In genomic region chr3:144932335-144932734, GRCm38 (mm10) we compare ENCODE assay signal across 29 mouse cellular contexts. TPM values are rescaled to one million over a fixed set of nuclear protein-coding genes. Genes with fewer than 3 reads are reported as not detected.
DNase-seq lines count a peak whose midpoint lies in the region; ATAC-seq and TF ChIP-seq lines count a peak whose summit lies in the region.
"Had no signal": no experiment of that assay in that cellular context is flagged by ENCODE, and none has a peak within 500 bp of the region (broad histone marks: within the 10 kb centered on the region; RNA-seq: fewer than 3 reads in every experiment).

TSS of gene Clca4b (minus strand) at chr3:144932529.

- TF ChIP-seq POLR2A in bone marrow macrophage, adult 2 months (IDR thresholded peaks at IDR 0.05; ENCODE audit: borderline replicate concordance, low read depth, low read length), result no peak
- TF ChIP-seq POLR2A in small intestine, adult 2 months (IDR thresholded peaks at IDR 0.05; ENCODE audit: low read depth, low read length), result peak; percentile 75; the same call in 1 of the 2 replicates

- no peak within 1 kb of the TSS for H3K4me3 ChIP-seq in bone marrow macrophage, adult 2 months (ENCODE audit: insufficient read depth, low read length)
- H3K4me3 ChIP-seq in intestine, embryonic 16.5 days (ENCODE audit: low read length), result peak within 1 kb of the TSS; percentile 2; the same call in 1 of the 2 replicates
- H3K4me3 ChIP-seq in small intestine, adult 2 months (ENCODE audit: low read depth, low read length), result peak within 1 kb of the TSS; percentile 35; the same call in 1 of the 2 replicates
- H3K4me3 ChIP-seq: embryonic facial prominence, embryonic 10.5 days; embryonic facial prominence, embryonic 12.5 days; forebrain, embryonic 13.5 days; forebrain, embryonic 15.5 days had no signal

- no peaks in the 10 kb centered on the region for H3K27me3 ChIP-seq in intestine, embryonic 16.5 days (replicated peaks; ENCODE audit: control insufficient read depth, insufficient read depth, low read length)
- H3K27me3 ChIP-seq in small intestine, adult 2 months (ENCODE audit: control insufficient read depth, insufficient read depth, low read length), result no peaks in the 10 kb centered on the region
- H3K27me3 ChIP-seq: embryonic facial prominence, embryonic 12.5 days; forebrain, embryonic 13.5 days; forebrain, embryonic 15.5 days; Patski had no signal

- H3K9ac ChIP-seq in intestine, embryonic 16.5 days (ENCODE audit: low read depth, low read length), result no peak within 1 kb of the TSS
- H3K9ac ChIP-seq: embryonic facial prominence, embryonic 12.5 days; forebrain, embryonic 13.5 days; forebrain, embryonic 15.5 days; forebrain, postnatal 0 days had no signal

- H3K4me2 ChIP-seq in intestine, embryonic 16.5 days (ENCODE audit: low read depth, low read length), result no peak within 1 kb of the TSS
- H3K4me2 ChIP-seq: embryonic facial prominence, embryonic 12.5 days; forebrain, embryonic 13.5 days; forebrain, embryonic 15.5 days had no signal

- peaks cover 18% of the 10 kb centered on the region for H3K4me1 ChIP-seq in bone marrow macrophage, adult 2 months (ENCODE audit: control insufficient read depth, insufficient read depth, low read length)
- no peaks in the 10 kb centered on the region for H3K4me1 ChIP-seq in intestine, embryonic 16.5 days (ENCODE audit: control insufficient read depth, insufficient read depth, low read length)
- peaks cover 8% of the 10 kb centered on the region; the same call in 1 of the 2 replicates for H3K4me1 ChIP-seq in small intestine, adult 2 months (ENCODE audit: control insufficient read depth, insufficient read depth, insufficient read length, low read length)
- H3K4me1 ChIP-seq: embryonic facial prominence, embryonic 10.5 days; embryonic facial prominence, embryonic 12.5 days; forebrain, embryonic 13.5 days; forebrain, embryonic 15.5 days had no signal

- no peak for DNase-seq in large intestine, adult 2 months (ENCODE audit: low read depth, low spot score)
- DNase-seq in thymus, postnatal 10 days (ENCODE audit: low spot score in 2 of 2), result no peak
- no peak for DNase-seq in kidney, postnatal 10 days
- DNase-seq in left cerebral cortex, adult 18-20 months (ENCODE audit: low spot score in 2 of 2), result no peak
- no peak for DNase-seq in heart, adult 18-20 months
- DNase-seq: adrenal gland, adult 8-10 months; adrenal gland, postnatal 14 days; adrenal gland, postnatal 36 days; cerebellum, adult 11 months; cerebellum, adult 18-20 months; cerebellum, adult 9-10 months; cerebellum, postnatal 10 days; cerebellum, postnatal 25 days; forebrain, postnatal 0 days had no signal

- ATAC-seq in intestine, embryonic 16.5 days, result peak; percentile 73
- ATAC-seq: activated CD4-positive, CD25-positive, alpha-beta regulatory T cell, adult 4 months; forebrain, embryonic 13.5 days; forebrain, embryonic 15.5 days; forebrain, postnatal 0 days had no signal

- no peaks in the 10 kb centered on the region for H3K9me3 ChIP-seq in intestine, embryonic 16.5 days (ENCODE audit: control insufficient read depth, low read length)
- H3K9me3 ChIP-seq: embryonic facial prominence, embryonic 10.5 days; embryonic facial prominence, embryonic 12.5 days; forebrain, embryonic 13.5 days; forebrain, embryonic 15.5 days had no signal

- no peaks in the 10 kb centered on the region for H3K36me3 ChIP-seq in intestine, embryonic 16.5 days (ENCODE audit: control insufficient read depth, insufficient read depth, low read length)
- peaks cover 5% of the 10 kb centered on the region; the same call in 1 of the 2 replicates for H3K36me3 ChIP-seq in small intestine, adult 2 months (ENCODE audit: control insufficient read depth, insufficient read depth, low read length)
- H3K36me3 ChIP-seq: embryonic facial prominence, embryonic 10.5 days; embryonic facial prominence, embryonic 12.5 days; forebrain, embryonic 15.5 days had no signal

- peak within 1 kb of the TSS; percentile 91 for H3K27ac ChIP-seq in bone marrow macrophage, adult 2 months (ENCODE audit: insufficient read depth, low read depth, low read length)
- peak within 1 kb of the TSS; percentile 57; the same call in 1 of the 2 replicates for H3K27ac ChIP-seq in intestine, embryonic 16.5 days (ENCODE audit: low read length)
- peak within 1 kb of the TSS; percentile 91 for H3K27ac ChIP-seq in small intestine, adult 2 months (ENCODE audit: insufficient read depth, low read depth, low read length)
- H3K27ac ChIP-seq: embryonic facial prominence, embryonic 10.5 days; embryonic facial prominence, embryonic 12.5 days; forebrain, embryonic 13.5 days; forebrain, embryonic 15.5 days had no signal

- no peak for TF ChIP-seq CTCF in bone marrow macrophage, adult 2 months (IDR thresholded peaks at IDR 0.05; ENCODE audit: low read depth, low read length)
- no peak for TF ChIP-seq CTCF in small intestine, adult 2 months (IDR thresholded peaks at IDR 0.05; ENCODE audit: extremely low read depth, insufficient read length, insufficient replicate concordance, low read depth, low read length)

RNA-seq across cellular contexts. Expression of gene Clca4b, which starts in this region (rescaled TPM):
- not detected in 2 replicates for polyA plus RNA-seq in bone marrow macrophage, adult 2 months (2012; ENCODE audit: insufficient read depth, insufficient read length, missing spikeins)
- polyA plus RNA-seq in intestine, embryonic 16.5 days (2015; fragmentation: Nextera tagmentation; extraction: Ambion mirVana), result 69.2 and 140 TPM in 2 replicates
- 217 and 446 TPM in 2 replicates for polyA plus RNA-seq in large intestine, adult 2 months (2012; rRNA removed)
- polyA plus RNA-seq in small intestine, adult 2 months (2012; rRNA removed), result 35.3 and 199 TPM in 2 replicates
- total RNA-seq in left cerebral cortex, adult 18-20 months (2021), result not detected
- total RNA-seq in heart, adult 18-20 months (2021), result not detected
- total RNA-seq: adrenal gland, adult 18-20 months; adrenal gland, adult 8-10 months; adrenal gland, postnatal 14 days; adrenal gland, postnatal 36 days; forebrain, postnatal 0 days had no signal
- polyA plus RNA-seq: activated CD4-positive, CD25-positive, alpha-beta regulatory T cell, adult 4 months; brain, embryonic 14.5 days; C2C12; cortical plate, adult 2 months; embryonic facial prominence, embryonic 10.5 days; embryonic facial prominence, embryonic 12.5 days; embryonic facial prominence, embryonic 14.5 days; forebrain, embryonic 11.5 days; forebrain, embryonic 13.5 days; forebrain, embryonic 15.5 days; forebrain, postnatal 0 days had no signal

Comparison
In these comparisons a context has a peak if more than half of its experiments do, and no peak if none do; other contexts are left out.
1. RNA of gene Clca4b (polyA plus RNA-seq): 217 to 446 TPM in large intestine, adult 2 months, 35.3 to 199 TPM in small intestine, adult 2 months and 69.2 to 140 TPM in intestine, embryonic 16.5 days; not detected in bone marrow macrophage, adult 2 months; every median in the first group is over 10 times any median in the second.
2. Peak in every context shown above with its lines, with median percentiles within 50 percentile points of each other: H3K27ac ChIP-seq.